Mouse (Mus musculus) olfactory bulb, adult 2 months (tissue): Measurements from ENCODE around the gene Plk5.

Source experiments
- CTCF ChIP-seq: fragments of 200-500 bp; IDR thresholded peaks from 2 replicates; pipeline ENCODE4 v1.5.1; 2012; ENCODE audit warnings: low read depth, mild to moderate bottlenecking, low read length, moderate library complexity; ENCODE audit not compliant: insufficient read depth
- POLR2A ChIP-seq: fragments of 200-500 bp; IDR thresholded peaks from 2 replicates; pipeline ENCODE4 v1.6.1; 2012; ENCODE audit warnings: mild to moderate bottlenecking, low read depth, low read length, moderate library complexity; ENCODE audit not compliant: insufficient read depth

GRCm38 (mm10) chr10:80363734-80364133 lies 7.5 kb downstream of the Plk5 start:
- TF ChIP-seq POLR2A (no peak), CTCF (no peak)
